Comparison of ENCODE assay signal across 9 mouse cellular contexts in the genomic region with DNA sequence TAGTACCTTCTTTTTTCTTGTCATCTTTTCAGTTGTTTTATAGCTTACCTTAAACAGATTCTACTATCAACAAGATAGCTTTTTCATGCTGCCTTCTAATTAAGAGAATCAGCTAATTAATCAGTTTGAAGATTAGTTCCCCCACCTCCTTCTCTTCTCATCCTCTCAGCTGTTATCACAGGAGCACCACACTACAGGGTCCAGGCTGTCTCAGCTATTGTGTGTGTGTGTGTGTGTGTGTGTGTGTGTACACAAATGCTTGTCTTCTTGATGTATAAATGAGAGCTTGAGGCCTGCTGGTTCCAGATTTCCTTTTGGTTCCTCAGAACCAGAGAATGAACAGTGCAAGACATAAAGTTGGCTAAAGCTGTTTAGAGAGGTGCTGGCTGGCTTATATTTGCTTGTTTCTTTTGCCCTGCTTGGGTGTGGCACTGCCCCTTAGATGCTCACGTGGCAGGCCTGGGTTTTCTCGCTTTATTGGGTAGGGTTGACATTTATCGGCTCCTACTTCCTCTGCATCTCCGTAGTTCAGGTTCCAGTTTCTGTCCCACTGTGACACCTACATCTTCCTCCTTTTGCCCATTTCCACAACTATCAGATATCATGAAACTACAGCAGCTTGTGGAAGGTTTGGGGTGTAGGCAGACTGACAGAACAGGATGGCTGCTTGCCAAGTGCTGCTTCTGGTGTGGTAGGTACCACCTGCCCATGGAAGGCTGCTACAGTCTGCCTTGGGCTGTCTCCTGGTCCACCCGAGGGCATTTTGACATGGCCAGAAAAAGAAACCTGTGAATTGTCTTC. TPM values are rescaled to one million over a fixed set of nuclear protein-coding genes. Genes with fewer than 3 reads are reported as not detected.
A peak's percentile ranks its signal among the peaks of the same experiment; 100 is the strongest.
DNase-seq lines count a peak whose midpoint lies in the region; ATAC-seq and TF ChIP-seq lines count a peak whose summit lies in the region.
"Had no signal": no experiment of that assay in that cellular context is flagged by ENCODE, and none has a peak within 500 bp of the region (broad histone marks: within the 10 kb centered on the region; RNA-seq: fewer than 3 reads in every experiment).

No protein-coding gene starts in this region.

- no peak for TF ChIP-seq EP300 in heart, postnatal 0 days (IDR thresholded peaks at IDR 0.05; ENCODE audit: low read depth)

- peaks cover 53% of the 10 kb centered on the region for H3K4me1 ChIP-seq in heart, embryonic 12.5 days (replicated peaks)
- H3K4me1 ChIP-seq in heart, postnatal 0 days (ENCODE audit: control insufficient read depth, insufficient read depth), result peaks cover 31% of the 10 kb centered on the region
- H3K4me1 ChIP-seq in liver, adult 2 months (ENCODE audit: control insufficient read depth, insufficient read depth, low read length), result no peaks in the 10 kb centered on the region

- 58% methylated on average over 5 of the region's 5 CpGs for WGBS in heart, embryonic 12.5 days
- WGBS in heart, postnatal 0 days, result 49% methylated on average over 5 of the region's 5 CpGs
- 75% methylated on average over 5 of the region's 5 CpGs for WGBS in liver, adult 2 months

- 0 out of 2 replicates have a peak, but pooled peaks have one; percentile 16 for ATAC-seq in heart, embryonic 12.5 days (ENCODE audit: insufficient number of reproducible peaks, low FRiP score)
- ATAC-seq in heart, postnatal 0 days (ENCODE audit: insufficient read depth, low read depth), result peak; percentile 8; the same call in 1 of the 2 replicates

- no peak overlapping the region for H3K4me3 ChIP-seq in heart, embryonic 12.5 days
- no peak overlapping the region for H3K4me3 ChIP-seq in heart, postnatal 0 days (ENCODE audit: low read depth, low read length)
- H3K4me3 ChIP-seq in liver, adult 2 months (ENCODE audit: insufficient read depth, low read depth, low read length), result no peak overlapping the region
- H3K4me3 ChIP-seq: neural tube, embryonic 12.5 days had no signal

- no peaks in the 10 kb centered on the region for H3K36me3 ChIP-seq in heart, embryonic 12.5 days
- no peaks in the 10 kb centered on the region for H3K36me3 ChIP-seq in heart, postnatal 0 days (replicated peaks; ENCODE audit: control insufficient read depth, insufficient read depth, low read length)
- no peaks in the 10 kb centered on the region for H3K36me3 ChIP-seq in liver, adult 2 months (ENCODE audit: control insufficient read depth, insufficient read depth, low read length)
- H3K36me3 ChIP-seq: neural tube, embryonic 12.5 days had no signal

- H3K9ac ChIP-seq in heart, embryonic 12.5 days, result peak overlapping the region; percentile 34; the same call in 1 of the 2 replicates
- H3K9ac ChIP-seq in heart, postnatal 0 days (replicated peaks; ENCODE audit: low read depth, low read length), result 0 out of 2 replicates have a peak overlapping the region, but pooled peaks have one; percentile 2
- no peak overlapping the region for H3K9ac ChIP-seq in liver, adult 2 months (ENCODE audit: low read depth, low read length)
- H3K9ac ChIP-seq: neural tube, embryonic 12.5 days had no signal

- no peak for DNase-seq in heart, postnatal 36 days
- DNase-seq in B cell, adult 2 months, result peak; percentile 32 to 35
- peak; percentile 80 for DNase-seq in cerebellum, adult 11-12 months
- DNase-seq in heart, postnatal 0 days (ENCODE audit: low spot score), result no peak
- no peak for DNase-seq in liver, adult 2 months (ENCODE audit: extremely low read depth, low read depth, low spot score)
- peak; percentile 39 for DNase-seq in right cerebral cortex, postnatal 4 days
- no peak for DNase-seq in thymus, postnatal 14 days

- peaks cover 2% of the 10 kb centered on the region; the same call in 1 of the 2 replicates for H3K79me2 ChIP-seq in liver, adult 2 months (ENCODE audit: control insufficient read depth, insufficient read depth, low read length)

- TF ChIP-seq CTCF in heart, postnatal 0 days (IDR thresholded peaks at IDR 0.05; ENCODE audit: low read depth), result no peak
- no peak for TF ChIP-seq CTCF in liver, adult 2 months (IDR thresholded peaks at IDR 0.05; ENCODE audit: low read depth, low read length)

- no peaks in the 10 kb centered on the region for H3K27me3 ChIP-seq in heart, embryonic 12.5 days (replicated peaks)
- no peaks in the 10 kb centered on the region for H3K27me3 ChIP-seq in heart, postnatal 0 days (ENCODE audit: control insufficient read depth, insufficient read depth, low read length)
- H3K27me3 ChIP-seq in liver, adult 2 months (ENCODE audit: control insufficient read depth, insufficient read depth, low read length), result no peaks in the 10 kb centered on the region
- H3K27me3 ChIP-seq: neural tube, embryonic 12.5 days had no signal

- H3K27ac ChIP-seq in heart, embryonic 12.5 days (ENCODE audit: poor library complexity, severe bottlenecking), result peak overlapping the region; percentile 55; the same call in 1 of the 2 replicates
- H3K27ac ChIP-seq in heart, postnatal 0 days (ENCODE audit: low read depth), result peak overlapping the region; percentile 64
- H3K27ac ChIP-seq in liver, adult 2 months (replicated peaks; ENCODE audit: insufficient read depth, low read depth, low read length), result 0 out of 2 replicates have a peak overlapping the region, but pooled peaks have one; percentile 15
- H3K27ac ChIP-seq: neural tube, embryonic 12.5 days had no signal

- H3K4me2 ChIP-seq in heart, embryonic 12.5 days, result no peak overlapping the region
- H3K4me2 ChIP-seq in heart, postnatal 0 days (ENCODE audit: low read depth, low read length), result peak overlapping the region; percentile 11; the same call in 1 of the 2 replicates
- H3K4me2 ChIP-seq: neural tube, embryonic 12.5 days had no signal

- intact Hi-C loops in heart, postnatal 36 days (cut with DNase I), result loop anchor here (2.0 kb wide), 1 partner anchor 21 kb away; no protein-coding TSS in a partner anchor

- TF ChIP-seq POLR2A in liver, adult 2 months (IDR thresholded peaks at IDR 0.05; ENCODE audit: extremely low read depth, insufficient read depth, low read length), result no peak

- no peaks in the 10 kb centered on the region for H3K9me3 ChIP-seq in heart, embryonic 12.5 days (replicated peaks)
- H3K9me3 ChIP-seq in heart, postnatal 0 days (replicated peaks; ENCODE audit: control insufficient read depth, low read length), result no peaks in the 10 kb centered on the region
- H3K9me3 ChIP-seq: neural tube, embryonic 12.5 days had no signal

RNA-seq across cellular contexts. Expression of a gene that starts 29.6 kb away (rescaled TPM):
- polyA plus RNA-seq in heart, embryonic 12.5 days (2016; fragmentation: Nextera tagmentation; extraction: Ambion mirVana), result 35.6 and 36.4 TPM in 2 replicates
- 10 to 100 TPM; 13.6 to 15.3 TPM for total RNA-seq in heart, postnatal 36 days (2021)
- 47.8 and 49.7 TPM in 2 replicates for total RNA-seq in heart, postnatal 0 days (2014; rRNA removed; ENCODE audit: low replicate concordance)
- polyA plus RNA-seq in heart, postnatal 0 days (2015; fragmentation: Nextera tagmentation; extraction: Ambion mirVana), result 17.6 and 17.7 TPM in 2 replicates
- total RNA-seq in liver, adult 2 months (2014; rRNA removed), result 3.0 and 5.6 TPM in 2 replicates
- polyA plus RNA-seq in liver, adult 2 months (2012; rRNA removed), result 2.5 TPM in 2 replicates

Comparison
In these comparisons a context has a peak if more than half of its experiments do, and no peak if none do; other contexts are left out.
1. DNase-seq: peak in B cell, adult 2 months (2 of 2), cerebellum, adult 11-12 months (single experiment) and right cerebral cortex, postnatal 4 days (single experiment); none in heart, postnatal 36 days (0 of 2), heart, postnatal 0 days (single experiment), liver, adult 2 months (single experiment) and thymus, postnatal 14 days (single experiment).
2. Peak in every context shown above with its lines, with median percentiles within 50 percentile points of each other: H3K27ac ChIP-seq.